Mouse (Mus musculus) stomach, postnatal 0 days (tissue): ENCODE measurements around the gene Tmem89. TPM values are rescaled to one million over a fixed set of nuclear protein-coding genes. Genes with fewer than 3 reads are reported as not detected.

Source experiments
- ATAC-seq: fragments of 200-750 bp; cut with Nextera tagmentation; 2 replicates; pipeline ENCODE4 v1.8.0; 2017; ENCODE audit not compliant: low FRiP score, low TSS enrichment
- DNase-seq: peaks from one replicate; pipeline ENCODE4 v3.0.0-alpha.2; 2016; ENCODE audit warnings: low spot score
- H3K27ac ChIP-seq: fragments of 300-500 bp; sonication (generic); replicated peaks from 2 replicates; pipeline ENCODE4 v1.5.1; 2014; ENCODE audit warnings: mild to moderate bottlenecking, control low read depth
- H3K27me3 ChIP-seq: fragments of 300-500 bp; sonication (generic); 2 replicates; pipeline ENCODE4 v1.6.1; 2014; ENCODE audit warnings: low read length; ENCODE audit not compliant: control insufficient read depth, insufficient read depth
- H3K36me3 ChIP-seq: fragments of 300-500 bp; sonication (generic); 2 replicates; pipeline ENCODE4 v1.6.1; 2014; ENCODE audit warnings: low read length, mixed read lengths; ENCODE audit not compliant: control insufficient read depth, insufficient read depth
- H3K4me1 ChIP-seq: fragments of 300-500 bp; sonication (generic); replicated peaks from 2 replicates; pipeline ENCODE4 v1.6.1; 2014; ENCODE audit warnings: antibody characterized with exemption; ENCODE audit not compliant: control insufficient read depth, insufficient read depth
- H3K4me2 ChIP-seq: fragments of 300-500 bp; sonication (generic); replicated peaks from 2 replicates; pipeline ENCODE4 v1.6.1; 2014; ENCODE audit warnings: low read depth, mild to moderate bottlenecking, control low read depth, moderate library complexity
- H3K4me3 ChIP-seq: fragments of 300-500 bp; sonication (generic); 2 replicates; pipeline ENCODE4 v1.5.1; 2014; ENCODE audit warnings: low read depth, low read length, control low read depth
- H3K9ac ChIP-seq: fragments of 300-500 bp; sonication (generic); 2 replicates; pipeline ENCODE4 v1.6.1; 2014; ENCODE audit warnings: mild to moderate bottlenecking, low read length, control low read depth, mixed read lengths
- H3K9me3 ChIP-seq: fragments of 300-500 bp; sonication (generic); 2 replicates; pipeline ENCODE4 v1.6.1; 2016; ENCODE audit warnings: low read length; ENCODE audit not compliant: control insufficient read depth
- CTCF ChIP-seq: IDR thresholded peaks from 2 replicates; pipeline ENCODE4 v1.5.1; 2016; ENCODE audit warnings: antibody characterized with exemption, low read depth, mild to moderate bottlenecking, moderate library complexity
- EP300 ChIP-seq: optimal IDR thresholded peaks from 2 replicates; pipeline ENCODE3; 2016; ENCODE audit warnings: antibody characterized with exemption
- WGBS: fragments of 180-500 bp; shearing (Covaris S2); extraction: QIAGEN DNeasy Blood & Tissue Kit; methylation state at CpG from one replicate; pipeline ENCODE4 v1.1.7; 2014; 5-methylcytosine and 5-hydroxymethylcytosine counted together
- polyA plus RNA-seq: library from polyadenylated mRNA; unstranded; fragments of >200 nt; fragmentation: Nextera tagmentation; extraction: Ambion mirVana; gene quantifications from 2 replicates; pipeline ENCODE4 v1.2.1, GENCODE M21; 2015

Gene Tmem89
- polyA plus RNA-seq, result 0.51 and 0.67 TPM in 2 replicates

- ATAC-seq (peak; percentile 47; the same call in 1 of the 2 replicates), DNase-seq (no peak)
- Histone ChIP-seq H3K4me1 (no peaks in the 10 kb centered on the region), H3K4me2 (no peak within 1 kb of the TSS), H3K9me3 (no peaks in the 10 kb centered on the region), H3K27me3 (no peaks in the 10 kb centered on the region), H3K36me3 (no peaks in the 10 kb centered on the region), H3K27ac (no peak within 1 kb of the TSS), H3K9ac (no peak within 1 kb of the TSS), H3K4me3 (no peak within 1 kb of the TSS)
- TF ChIP-seq EP300 (no peak), CTCF (no peak)
- WGBS, result 71% methylated on average over 6 of the region's 6 CpGs
Measured at GRCm38 (mm10) chr9:108914491-108914890, at the start of gene Tmem89. Gene Tmem89 (plus strand): TSS chr9:108914619.

- TF ChIP-seq CTCF (no peak), EP300 (no peak)
- H3K27me3 ChIP-seq, result no peaks in the 10 kb centered on the region
- H3K4me1 ChIP-seq, result no peaks in the 10 kb centered on the region
- H3K4me2 ChIP-seq, result no peak overlapping the region
- ATAC-seq (no peak), DNase-seq (no peak)
- H3K27ac ChIP-seq, result no peak overlapping the region
- H3K9me3 ChIP-seq, result no peaks in the 10 kb centered on the region
- H3K9ac ChIP-seq, result no peak overlapping the region
- H3K4me3 ChIP-seq, result no peak overlapping the region
- no peaks in the 10 kb centered on the region for H3K36me3 ChIP-seq
- WGBS, result 68% methylated on average over 6 of the region's 6 CpGs
Measured at GRCm38 (mm10) chr9:108912308-108912707, 2.1 kb upstream of the Tmem89 start.

- no peak for DNase-seq
- H3K27me3 ChIP-seq, result no peaks in the 10 kb centered on the region
- no peaks in the 10 kb centered on the region for H3K4me1 ChIP-seq
- no peak overlapping the region for H3K9ac ChIP-seq
- H3K9me3 ChIP-seq, result no peaks in the 10 kb centered on the region
- H3K36me3 ChIP-seq, result no peaks in the 10 kb centered on the region
- no peak overlapping the region for H3K4me3 ChIP-seq
- H3K27ac ChIP-seq, result no peak overlapping the region
- TF ChIP-seq CTCF (no peak), EP300 (no peak)
- no peak for ATAC-seq
- H3K4me2 ChIP-seq, result no peak overlapping the region
- WGBS, result 72% methylated on average over 7 of the region's 7 CpGs
Measured at GRCm38 (mm10) chr9:108913161-108913560, 1.3 kb upstream of the Tmem89 start.

- Histone ChIP-seq H3K9ac (no peak overlapping the region), H3K4me3 (no peak overlapping the region), H3K27me3 (no peaks in the 10 kb centered on the region), H3K36me3 (no peaks in the 10 kb centered on the region), H3K27ac (no peak overlapping the region), H3K9me3 (no peaks in the 10 kb centered on the region), H3K4me2 (no peak overlapping the region), H3K4me1 (no peaks in the 10 kb centered on the region)
- WGBS, result 42% methylated on average over 10 of the region's 10 CpGs
- peak; percentile 68 for ATAC-seq
- no peak for TF ChIP-seq CTCF
- TF ChIP-seq EP300, result no peak
- DNase-seq, result no peak
Measured at GRCm38 (mm10) chr9:108913621-108914020, 798 bp upstream of the Tmem89 start.

DNA sequence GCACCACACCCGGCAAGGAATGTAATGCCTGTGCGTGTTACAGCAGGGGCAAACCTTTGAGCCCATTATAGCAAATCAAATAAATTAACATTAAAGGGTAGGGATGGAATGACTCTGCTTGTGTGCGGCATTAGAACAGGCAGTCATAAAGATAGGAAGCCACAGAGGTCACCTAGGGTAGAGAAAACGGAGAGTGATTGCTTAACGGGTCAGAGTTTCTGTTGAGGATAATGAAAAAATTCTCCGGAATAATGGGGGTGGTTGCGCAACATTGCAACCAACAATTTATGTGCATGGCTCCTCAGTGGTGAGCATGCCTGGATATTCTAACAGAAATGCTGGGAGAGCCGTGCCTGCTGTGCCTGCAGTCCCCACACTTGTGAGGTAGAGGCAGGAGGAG is 11.5 kb downstream of the Tmem89 start:
- TF ChIP-seq EP300, result no peak
- TF ChIP-seq CTCF, result no peak
- Histone ChIP-seq H3K4me3 (no peak overlapping the region), H3K36me3 (no peaks in the 10 kb centered on the region), H3K27me3 (no peaks in the 10 kb centered on the region), H3K27ac (no peak overlapping the region), H3K9ac (no peak overlapping the region), H3K4me2 (no peak overlapping the region), H3K9me3 (no peaks in the 10 kb centered on the region), H3K4me1 (no peaks in the 10 kb centered on the region)
- no peak for ATAC-seq
- DNase-seq, result no peak
- WGBS, result 48% methylated on average over 8 of the region's 8 CpGs

- no peak for ATAC-seq
Measured at GRCm38 (mm10) chr9:108928424-108928823, 14.0 kb downstream of the Tmem89 start.

More at GRCm38 (mm10) chr9:108928424-108928823, 14.0 kb downstream of the Tmem89 start:
- H3K9ac ChIP-seq, result no peak overlapping the region
- no peak for DNase-seq
- H3K27ac ChIP-seq, result no peak overlapping the region
- H3K4me2 ChIP-seq, result no peak overlapping the region
- no peaks in the 10 kb centered on the region for H3K36me3 ChIP-seq
- TF ChIP-seq EP300 (no peak), CTCF (no peak)
- H3K4me3 ChIP-seq, result no peak overlapping the region
- H3K4me1 ChIP-seq, result no peaks in the 10 kb centered on the region
- H3K9me3 ChIP-seq, result no peaks in the 10 kb centered on the region
- 83% methylated on average over 3 of the region's 3 CpGs for WGBS
- H3K27me3 ChIP-seq, result no peaks in the 10 kb centered on the region
